In genomic region chr10:79822372-79822771, GRCm38 (mm10) we compare ENCODE assay signal across 9 mouse cellular contexts. TPM values are rescaled to one million over a fixed set of nuclear protein-coding genes. Genes with fewer than 3 reads are reported as not detected.
A peak's percentile ranks its signal among the peaks of the same experiment; 100 is the strongest.
DNase-seq lines count a peak whose midpoint lies in the region; ATAC-seq and TF ChIP-seq lines count a peak whose summit lies in the region.
"Had no signal": no experiment of that assay in that cellular context is flagged by ENCODE, and none has a peak within 500 bp of the region (broad histone marks: within the 10 kb centered on the region; RNA-seq: fewer than 3 reads in every experiment).

No protein-coding gene starts in this region.

- H3K9me3 ChIP-seq in heart, embryonic 13.5 days = no peaks in the 10 kb centered on the region
- no peaks in the 10 kb centered on the region for H3K9me3 ChIP-seq in kidney, embryonic 15.5 days (replicated peaks)
- no peaks in the 10 kb centered on the region for H3K9me3 ChIP-seq in stomach, embryonic 14.5 days (ENCODE audit: control insufficient read depth, low read depth, low read length)

- 45% methylated on average over 17 of the region's 17 CpGs for WGBS in heart, embryonic 13.5 days
- 23% methylated on average over 17 of the region's 17 CpGs for whole genome bisulfite sequencing in kidney, embryonic 15.5 days
- 37% methylated on average over 17 of the region's 17 CpGs for WGBS in lung, adult 2 months
- 28% methylated on average over 16 of the region's 17 CpGs for WGBS in stomach, embryonic 14.5 days

- H3K4me3 ChIP-seq in heart, embryonic 13.5 days = no peak overlapping the region
- 0 out of 2 replicates have a peak overlapping the region, but pooled peaks have one; percentile 2 for H3K4me3 ChIP-seq in kidney, embryonic 15.5 days (replicated peaks)
- H3K4me3 ChIP-seq in lung, adult 2 months (replicated peaks; ENCODE audit: extremely low read depth, low read depth, low read length) = no peak overlapping the region
- H3K4me3 ChIP-seq in stomach, embryonic 14.5 days (ENCODE audit: low read depth, low read length) = peak overlapping the region; percentile 5; the same call in 1 of the 2 replicates
- H3K4me3 ChIP-seq: myocyte had no signal

- H3K36me3 ChIP-seq in heart, embryonic 13.5 days = peaks cover 18% of the 10 kb centered on the region
- H3K36me3 ChIP-seq in kidney, embryonic 15.5 days = peaks cover 21% of the 10 kb centered on the region
- no peaks in the 10 kb centered on the region; the same call in 1 of the 2 replicates for H3K36me3 ChIP-seq in stomach, embryonic 14.5 days (ENCODE audit: control insufficient read depth, insufficient read depth, low read length)

- no peak for ATAC-seq in heart, embryonic 13.5 days (ENCODE audit: extremely low read depth, insufficient number of reproducible peaks, low FRiP score, low TSS enrichment)
- peak; percentile 82 for ATAC-seq in kidney, embryonic 15.5 days (replicated peaks; ENCODE audit: low FRiP score)
- ATAC-seq in stomach, embryonic 14.5 days (ENCODE audit: insufficient number of reproducible peaks, insufficient read depth, low FRiP score, low read depth) = peak; percentile 85

- no peak for TF ChIP-seq CTCF in lung, adult 2 months (IDR thresholded peaks at IDR 0.05; ENCODE audit: insufficient read depth, low read length)

- H3K4me1 ChIP-seq in heart, embryonic 13.5 days = peaks cover 24% of the 10 kb centered on the region
- peaks cover 51% of the 10 kb centered on the region for H3K4me1 ChIP-seq in kidney, embryonic 15.5 days
- peaks cover 8% of the 10 kb centered on the region for H3K4me1 ChIP-seq in lung, adult 2 months (ENCODE audit: control insufficient read depth, insufficient read depth, low read length)
- peaks cover 7% of the 10 kb centered on the region for H3K4me1 ChIP-seq in stomach, embryonic 14.5 days (ENCODE audit: control insufficient read depth, insufficient read depth, low read length)

- H3K27ac ChIP-seq in heart, embryonic 13.5 days (replicated peaks) = 0 out of 2 replicates have a peak overlapping the region, but pooled peaks have one; percentile 10
- peak overlapping the region; percentile 83 for H3K27ac ChIP-seq in kidney, embryonic 15.5 days
- H3K27ac ChIP-seq in stomach, embryonic 14.5 days (ENCODE audit: low read length) = peak overlapping the region; percentile 79

- no peak for DNase-seq in heart, adult 18-20 months
- DNase-seq in lung, adult 2 months = peak; percentile 46
- no peak for DNase-seq in right cerebral cortex, postnatal 14 days
- no peak for DNase-seq in Muller cell, postnatal 12 days (ENCODE audit: inconsistent ontology term)
- no peak for DNase-seq in B cell, adult 2 months

- H3K4me2 ChIP-seq in heart, embryonic 13.5 days = no peak overlapping the region
- H3K4me2 ChIP-seq in kidney, embryonic 15.5 days = peak overlapping the region; percentile 46
- peak overlapping the region; percentile 34 for H3K4me2 ChIP-seq in stomach, embryonic 14.5 days (replicated peaks; ENCODE audit: low read depth, low read length)

- H3K27me3 ChIP-seq in heart, embryonic 13.5 days (replicated peaks) = 0 out of 2 replicates have a peak, but pooled peaks cover 2% of the 10 kb centered on the region
- H3K27me3 ChIP-seq in kidney, embryonic 15.5 days = no peaks in the 10 kb centered on the region
- no peaks in the 10 kb centered on the region for H3K27me3 ChIP-seq in stomach, embryonic 14.5 days (ENCODE audit: control insufficient read depth, insufficient read depth, low read length)

- TF ChIP-seq POLR2A in lung, adult 2 months (IDR thresholded peaks at IDR 0.05; ENCODE audit: borderline replicate concordance, extremely low read depth, low read depth, low read length) = no peak

- H3K9ac ChIP-seq in heart, embryonic 13.5 days = 0 out of 2 replicates have a peak overlapping the region, but pooled peaks have one; percentile 6
- 0 out of 2 replicates have a peak overlapping the region, but pooled peaks have one; percentile 11 for H3K9ac ChIP-seq in kidney, embryonic 15.5 days
- H3K9ac ChIP-seq in stomach, embryonic 14.5 days (replicated peaks; ENCODE audit: low read depth, low read length) = no peak overlapping the region

RNA-seq across cellular contexts. Expression of gene Misp, which starts 1.6 kb away (rescaled TPM):
- polyA plus RNA-seq in heart, embryonic 13.5 days (2015; fragmentation: Nextera tagmentation; extraction: Ambion mirVana) = 1.2 and 1.4 TPM in 2 replicates
- under 1 TPM; 0.42 to 0.67 TPM for total RNA-seq in heart, adult 18-20 months (2021)
- 14.9 and 15.2 TPM in 2 replicates for polyA plus RNA-seq in kidney, embryonic 15.5 days (2015; fragmentation: Nextera tagmentation; extraction: Ambion mirVana)
- 4.0 and 4.8 TPM in 2 replicates for polyA plus RNA-seq in lung, adult 2 months (2012; rRNA removed)
- polyA plus RNA-seq in stomach, embryonic 14.5 days (2014; fragmentation: Nextera tagmentation; extraction: Ambion mirVana) = 27.6 and 33.1 TPM in 2 replicates

RNA-seq across cellular contexts. Expression of gene Palm, which starts 29.0 kb away (rescaled TPM):
- 67.1 and 69.3 TPM in 2 replicates for polyA plus RNA-seq in heart, embryonic 13.5 days (2015; fragmentation: Nextera tagmentation; extraction: Ambion mirVana)
- total RNA-seq in heart, adult 18-20 months (2021) = 10 to 100 TPM; 44.3 to 45.7 TPM
- polyA plus RNA-seq in kidney, embryonic 15.5 days (2015; fragmentation: Nextera tagmentation; extraction: Ambion mirVana) = 144 and 158 TPM in 2 replicates
- polyA plus RNA-seq in lung, adult 2 months (2012; rRNA removed) = 34.2 and 38.5 TPM in 2 replicates
- polyA plus RNA-seq in stomach, embryonic 14.5 days (2014; fragmentation: Nextera tagmentation; extraction: Ambion mirVana) = 67.0 and 78.0 TPM in 2 replicates

RNA-seq across cellular contexts. Expression of gene Prss57, which starts 31.6 kb away (rescaled TPM):
- 0.51 TPM in 1 of 2 replicates, not detected in the other for polyA plus RNA-seq in heart, embryonic 13.5 days (2015; fragmentation: Nextera tagmentation; extraction: Ambion mirVana)
- total RNA-seq in heart, adult 18-20 months (2021) = not detected
- 0.29 TPM in 1 of 2 replicates, not detected in the other for polyA plus RNA-seq in kidney, embryonic 15.5 days (2015; fragmentation: Nextera tagmentation; extraction: Ambion mirVana)
- 0.20 TPM in 1 of 2 replicates, not detected in the other for polyA plus RNA-seq in lung, adult 2 months (2012; rRNA removed)
- not detected in 2 replicates for polyA plus RNA-seq in stomach, embryonic 14.5 days (2014; fragmentation: Nextera tagmentation; extraction: Ambion mirVana)

RNA-seq across cellular contexts. Expression of gene Ptbp1, which starts 31.9 kb away (rescaled TPM):
- polyA plus RNA-seq in heart, embryonic 13.5 days (2015; fragmentation: Nextera tagmentation; extraction: Ambion mirVana) = 122 and 141 TPM in 2 replicates
- total RNA-seq in heart, adult 18-20 months (2021) = 10 to 100 TPM; 35.8 to 39.9 TPM
- polyA plus RNA-seq in kidney, embryonic 15.5 days (2015; fragmentation: Nextera tagmentation; extraction: Ambion mirVana) = 398 and 438 TPM in 2 replicates
- polyA plus RNA-seq in lung, adult 2 months (2012; rRNA removed) = 224 and 265 TPM in 2 replicates
- polyA plus RNA-seq in stomach, embryonic 14.5 days (2014; fragmentation: Nextera tagmentation; extraction: Ambion mirVana) = 237 and 275 TPM in 2 replicates

RNA-seq across cellular contexts. Expression of gene Fstl3, which starts 45.3 kb away (rescaled TPM):
- polyA plus RNA-seq in heart, embryonic 13.5 days (2015; fragmentation: Nextera tagmentation; extraction: Ambion mirVana) = 23.8 and 27.3 TPM in 2 replicates
- 1 to 10 TPM; 3.5 to 4.5 TPM for total RNA-seq in heart, adult 18-20 months (2021)
- 15.3 and 15.6 TPM in 2 replicates for polyA plus RNA-seq in kidney, embryonic 15.5 days (2015; fragmentation: Nextera tagmentation; extraction: Ambion mirVana)
- 65.8 and 72.7 TPM in 2 replicates for polyA plus RNA-seq in lung, adult 2 months (2012; rRNA removed)
- 8.7 and 9.0 TPM in 2 replicates for polyA plus RNA-seq in stomach, embryonic 14.5 days (2014; fragmentation: Nextera tagmentation; extraction: Ambion mirVana)

Comparison
In these comparisons a context has a peak if more than half of its experiments do, and no peak if none do; other contexts are left out.
1. H3K27ac ChIP-seq: peak in every context shown above with its lines; median percentile 83 in kidney, embryonic 15.5 days; 79 in stomach, embryonic 14.5 days; 10 in heart, embryonic 13.5 days.
2. H3K4me3 ChIP-seq: peak in kidney, embryonic 15.5 days (single experiment) and stomach, embryonic 14.5 days (single experiment); none in heart, embryonic 13.5 days (single experiment) and lung, adult 2 months (single experiment).